Mouse (Mus musculus): ENCODE results near the gene Psd.

DNA sequence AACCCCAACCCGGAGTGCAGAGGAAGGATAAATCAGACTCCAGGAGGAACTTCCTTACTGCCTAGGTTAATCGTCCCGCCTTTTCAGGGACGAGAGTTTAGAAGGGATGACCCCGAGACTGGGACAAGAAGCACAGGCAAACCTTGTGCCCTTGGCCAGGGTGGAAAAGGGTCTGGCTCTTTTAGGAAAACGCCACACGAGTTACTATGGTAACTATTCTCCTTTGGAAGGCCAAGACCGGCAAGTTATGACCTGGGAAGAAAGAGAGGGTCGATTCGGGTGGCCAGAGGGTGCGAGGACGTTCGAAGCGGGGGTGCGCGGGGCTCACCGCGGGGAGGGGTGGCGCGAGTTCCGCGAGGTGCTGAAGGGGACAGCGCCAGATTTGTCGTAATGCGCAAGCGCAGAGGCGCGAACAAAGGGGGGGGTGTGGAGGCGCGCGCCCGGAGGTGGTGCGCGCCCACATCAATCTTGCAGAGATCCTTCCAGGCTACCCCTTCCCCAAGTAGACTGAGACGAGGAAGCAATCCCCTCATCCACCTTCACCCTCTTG is at the start of gene Psd:
- TF ChIP-seq CTCF (IDR thresholded peaks at IDR 0.05; ENCODE audit: extremely low read depth, insufficient read length, insufficient replicate concordance, low read depth, low read length) (no peak), POLR2A (IDR thresholded peaks at IDR 0.05; ENCODE audit: low read depth, low read length) (no peak; the same call in 1 of the 2 replicates)
